Mouse (Mus musculus): ENCODE data around the gene Aldh4a1. TPM values are rescaled to one million over a fixed set of nuclear protein-coding genes. Genes with fewer than 3 reads are reported as not detected.
A peak's percentile ranks its signal among the peaks of the same experiment; 100 is the strongest.

Gene Aldh4a1
- total RNA-seq, 2 experiments from 2014 or later, result 11.1 to 22.3 TPM

- no peak for ATAC-seq (replicated peaks; ENCODE audit: poor library complexity)
Observed at GRCm38 (mm10) chr4:139617001-139617364, 5.7 kb upstream of the Aldh4a1 start.

GRCm38 (mm10) chr4:139619765-139620164 lies 2.9 kb upstream of the Aldh4a1 start:
- no peak for ATAC-seq (replicated peaks; ENCODE audit: poor library complexity)

GRCm38 (mm10) chr4:139623434-139624115 lies 909 bp downstream of the Aldh4a1 start:
- ATAC-seq (replicated peaks; ENCODE audit: poor library complexity), result no peak

GRCm38 (mm10) chr4:139624116-139624489 lies 1.4 kb downstream of the Aldh4a1 start:
- ATAC-seq (replicated peaks; ENCODE audit: poor library complexity), result no peak

GRCm38 (mm10) chr4:139624706-139625105 lies 2.0 kb downstream of the Aldh4a1 start:
- ATAC-seq (replicated peaks; ENCODE audit: poor library complexity), result peak; percentile 16

GRCm38 (mm10) chr4:139627361-139627760 lies 4.7 kb downstream of the Aldh4a1 start:
- no peak for ATAC-seq (replicated peaks; ENCODE audit: poor library complexity)

- ATAC-seq (replicated peaks; ENCODE audit: poor library complexity), result peak; percentile 12
Observed at GRCm38 (mm10) chr4:139630171-139630570, 7.5 kb downstream of the Aldh4a1 start.

- no peak for ATAC-seq (replicated peaks; ENCODE audit: poor library complexity)
Observed at GRCm38 (mm10) chr4:139631141-139631540, 8.5 kb downstream of the Aldh4a1 start.

GRCm38 (mm10) chr4:139631569-139632253 lies 9.0 kb downstream of the Aldh4a1 start:
- ATAC-seq (replicated peaks; ENCODE audit: poor library complexity), result no peak

- no peak for ATAC-seq (replicated peaks; ENCODE audit: poor library complexity)
Observed at GRCm38 (mm10) chr4:139632254-139632580, 9.6 kb downstream of the Aldh4a1 start.

- peak; percentile 61 for ATAC-seq (replicated peaks; ENCODE audit: poor library complexity)
Observed at GRCm38 (mm10) chr4:139636373-139636772, 13.7 kb downstream of the Aldh4a1 start.

GRCm38 (mm10) chr4:139637847-139638246 lies 15.2 kb downstream of the Aldh4a1 start:
- no peak for ATAC-seq (replicated peaks; ENCODE audit: poor library complexity)

- ATAC-seq (replicated peaks; ENCODE audit: poor library complexity), result no peak
Observed at GRCm38 (mm10) chr4:139638356-139638755, 15.7 kb downstream of the Aldh4a1 start.

- ATAC-seq (replicated peaks; ENCODE audit: poor library complexity), result peak; percentile 5; the same call in 1 of the 2 replicates
Observed at GRCm38 (mm10) chr4:139639801-139640200, 17.1 kb downstream of the Aldh4a1 start.

- ATAC-seq (replicated peaks; ENCODE audit: poor library complexity), result peak; percentile 38
Observed at GRCm38 (mm10) chr4:139640333-139640732, 17.7 kb downstream of the Aldh4a1 start.

GRCm38 (mm10) chr4:139640775-139641174 lies 18.1 kb downstream of the Aldh4a1 start:
- peak; percentile 51 for ATAC-seq (replicated peaks; ENCODE audit: poor library complexity)

- ATAC-seq (replicated peaks; ENCODE audit: poor library complexity), result no peak
Observed at GRCm38 (mm10) chr4:139641829-139642425, 19.3 kb downstream of the Aldh4a1 start.

GRCm38 (mm10) chr4:139643972-139644371 lies 21.3 kb downstream of the Aldh4a1 start:
- peak; percentile 76 for ATAC-seq (replicated peaks; ENCODE audit: poor library complexity)

- ATAC-seq (replicated peaks; ENCODE audit: poor library complexity), result 0 out of 2 replicates have a peak, but pooled peaks have one; percentile 27
Observed at GRCm38 (mm10) chr4:139646916-139647315, 24.2 kb downstream of the Aldh4a1 start.

GRCm38 (mm10) chr4:139650086-139650743 lies 27.5 kb downstream of the Aldh4a1 start:
- ATAC-seq (replicated peaks; ENCODE audit: poor library complexity), result no peak

GRCm38 (mm10) chr4:139650907-139651306 lies 28.2 kb downstream of the Aldh4a1 start:
- ATAC-seq (replicated peaks; ENCODE audit: poor library complexity), result peak; percentile 23; the same call in 1 of the 2 replicates

- no peak for ATAC-seq (replicated peaks; ENCODE audit: poor library complexity)
Observed at GRCm38 (mm10) chr4:139653238-139653637, 30.6 kb downstream of the Aldh4a1 start, which contains the start of gene Tas1r2. Tas1r2 (plus strand) TSS chr4:139653538.

Data from megakaryocyte progenitor cell, adult 5-6 weeks (primary cell).